In the genomic region with DNA sequence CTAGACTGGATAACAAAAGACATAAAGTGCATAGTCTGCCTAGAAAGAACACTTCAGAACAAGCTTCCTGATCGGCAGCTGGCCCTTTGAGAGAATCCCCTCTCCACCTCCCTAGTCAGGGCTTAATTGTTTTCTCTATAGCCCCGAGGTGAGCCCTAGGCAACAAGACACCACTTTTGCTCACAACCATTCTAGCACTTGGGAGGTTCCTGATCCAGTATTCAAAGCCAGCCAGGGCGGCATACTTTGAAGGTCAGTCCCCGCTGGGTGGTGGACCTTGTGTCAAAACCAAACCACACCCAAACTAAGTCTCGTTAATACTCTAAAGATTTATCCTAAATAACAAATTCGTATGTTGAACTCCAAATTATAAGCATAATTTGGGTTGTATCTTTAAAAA, we compare ENCODE assay signal across 8 mouse cellular contexts. TPM values are rescaled to one million over a fixed set of nuclear protein-coding genes. Genes with fewer than 3 reads are reported as not detected.
DNase-seq lines count a peak whose midpoint lies in the region; ATAC-seq and TF ChIP-seq lines count a peak whose summit lies in the region.

No protein-coding gene starts in this region.

- H3K27me3 ChIP-seq in heart, adult 2 months (ENCODE audit: control insufficient read depth, insufficient read depth, low read length), result no peaks in the 10 kb centered on the region
- no peaks in the 10 kb centered on the region for H3K27me3 ChIP-seq in E14TG2a.4 (ENCODE audit: insufficient read depth, low read length)
- H3K27me3 ChIP-seq in forebrain, embryonic 14.5 days (replicated peaks; ENCODE audit: control insufficient read depth, insufficient read depth, low read length), result no peaks in the 10 kb centered on the region
- H3K27me3 ChIP-seq in liver, postnatal 0 days (ENCODE audit: insufficient read depth, low read length), result no peaks in the 10 kb centered on the region

- WGBS in heart, adult 2 months, result 13% methylated on average over 6 of the region's 6 CpGs
- WGBS in forebrain, embryonic 14.5 days, result 12% methylated on average over 6 of the region's 6 CpGs
- 14% methylated on average over 6 of the region's 6 CpGs for WGBS in liver, postnatal 0 days (ENCODE audit: insufficient replicate concordance)

- no peak overlapping the region for H3K27ac ChIP-seq in heart, adult 2 months
- peak overlapping the region; percentile 83 for H3K27ac ChIP-seq in forebrain, embryonic 14.5 days (ENCODE audit: low read depth, low read length)
- H3K27ac ChIP-seq in liver, postnatal 0 days (ENCODE audit: low read depth), result peak overlapping the region; percentile 89

- DNase-seq in heart, adult 2 months, result no peak
- no peak for DNase-seq in heart, postnatal 36 days
- no peak for DNase-seq in forebrain, embryonic 14.5 days (ENCODE audit: low spot score)
- no peak for DNase-seq in liver, postnatal 0 days
- no peak for DNase-seq in ovary, adult 18-20 months (ENCODE audit: low spot score)
- no peak for DNase-seq in layer of hippocampus, postnatal 36 days
- no peak for DNase-seq in urinary bladder, adult 18-20 months (ENCODE audit: low spot score in 2 of 2)

- peak; percentile 37; the same call in 1 of the 2 replicates for ATAC-seq in forebrain, embryonic 14.5 days
- ATAC-seq in liver, postnatal 0 days, result peak; percentile 32

- H3K9me3 ChIP-seq in E14TG2a.4 (ENCODE audit: low read length), result no peaks in the 10 kb centered on the region
- H3K9me3 ChIP-seq in forebrain, embryonic 14.5 days (replicated peaks; ENCODE audit: control insufficient read depth, low read length), result no peaks in the 10 kb centered on the region
- H3K9me3 ChIP-seq in liver, postnatal 0 days (ENCODE audit: low read length), result no peaks in the 10 kb centered on the region

- intact Hi-C loops in heart, adult 2 months (cut with DNase I), result loop anchor here (10.0 kb wide), 1 partner anchor 647 kb away; no protein-coding TSS in a partner anchor
- intact Hi-C loops in heart, postnatal 36 days (cut with DNase I), result loop anchor here (2.0 to 5.0 kb wide), 2 partner anchors 125 to 649 kb away; a partner anchor contains a TSS

- peak overlapping the region; percentile 78 for H3K4me2 ChIP-seq in forebrain, embryonic 14.5 days (ENCODE audit: low read length)
- H3K4me2 ChIP-seq in liver, postnatal 0 days (ENCODE audit: low read depth, low read length), result peak overlapping the region; percentile 78

- no peaks in the 10 kb centered on the region for H3K79me2 ChIP-seq in heart, adult 2 months (replicated peaks; ENCODE audit: control insufficient read depth, insufficient read depth, low read length)

- TF ChIP-seq POLR2A in heart, adult 2 months (IDR thresholded peaks at IDR 0.05; ENCODE audit: insufficient read depth, low read depth, low read length), result no peak

- TF ChIP-seq CTCF in heart, adult 2 months (IDR thresholded peaks at IDR 0.05), result no peak
- no peak for TF ChIP-seq CTCF in E14TG2a.4 (conservative IDR thresholded peaks at IDR 0.05; ENCODE audit: low read length)
- TF ChIP-seq CTCF in liver, postnatal 0 days (IDR thresholded peaks at IDR 0.05; ENCODE audit: low read depth), result no peak

- no peak overlapping the region for H3K9ac ChIP-seq in heart, adult 2 months (ENCODE audit: low read depth, low read length)
- peak overlapping the region; percentile 76 for H3K9ac ChIP-seq in forebrain, embryonic 14.5 days (ENCODE audit: low read length)
- peak overlapping the region; percentile 78 for H3K9ac ChIP-seq in liver, postnatal 0 days (replicated peaks)

- H3K4me1 ChIP-seq in heart, adult 2 months (ENCODE audit: control insufficient read depth, insufficient read depth, low read length), result 0 out of 2 replicates have a peak, but pooled peaks cover 1% of the 10 kb centered on the region
- H3K4me1 ChIP-seq in E14TG2a.4 (replicated peaks; ENCODE audit: low read depth, low read length), result peaks cover 76% of the 10 kb centered on the region
- H3K4me1 ChIP-seq in forebrain, embryonic 14.5 days (ENCODE audit: control insufficient read depth, insufficient read depth, low read length), result peaks cover 17% of the 10 kb centered on the region
- H3K4me1 ChIP-seq in liver, postnatal 0 days (ENCODE audit: insufficient read depth), result peaks cover 18% of the 10 kb centered on the region

- H3K36me3 ChIP-seq in heart, adult 2 months (ENCODE audit: control insufficient read depth, insufficient read depth, low read length), result no peaks in the 10 kb centered on the region
- H3K36me3 ChIP-seq in E14TG2a.4 (ENCODE audit: insufficient read depth, low read length), result peaks cover 7% of the 10 kb centered on the region; the same call in 1 of the 2 replicates
- no peaks in the 10 kb centered on the region for H3K36me3 ChIP-seq in forebrain, embryonic 14.5 days (ENCODE audit: control insufficient read depth, insufficient read depth, low read length)
- H3K36me3 ChIP-seq in liver, postnatal 0 days (replicated peaks; ENCODE audit: insufficient read depth, low read length), result no peaks in the 10 kb centered on the region

- TF ChIP-seq EP300 in heart, adult 2 months (IDR thresholded peaks at IDR 0.05; ENCODE audit: insufficient read depth, low read depth, low read length), result no peak
- TF ChIP-seq EP300 in liver, postnatal 0 days (IDR thresholded peaks at IDR 0.05; ENCODE audit: low read depth), result no peak

- peak overlapping the region; percentile 78 for H3K4me3 ChIP-seq in heart, adult 2 months
- peak overlapping the region; percentile 87 for H3K4me3 ChIP-seq in E14TG2a.4 (replicated peaks; ENCODE audit: low read length)
- peak overlapping the region; percentile 72 for H3K4me3 ChIP-seq in forebrain, embryonic 14.5 days (ENCODE audit: low read depth, low read length)
- peak overlapping the region; percentile 87 for H3K4me3 ChIP-seq in liver, postnatal 0 days (ENCODE audit: low read depth, low read length)

RNA-seq across cellular contexts. Expression of a gene that starts 38.6 kb away (rescaled TPM):
- not detected for total RNA-seq in heart, adult 2 months (2021)
- 0.23 TPM in 1 of 2 replicates, not detected in the other for polyA plus RNA-seq in heart, adult 2 months (2012; rRNA removed)
- not detected for total RNA-seq in heart, postnatal 36 days (2021)
- 24.3 and 28.2 TPM in 2 replicates for polyA plus RNA-seq in forebrain, embryonic 14.5 days (2014; fragmentation: Nextera tagmentation; extraction: Ambion mirVana)
- polyA plus RNA-seq in liver, postnatal 0 days (2015; fragmentation: Nextera tagmentation; extraction: Ambion mirVana), result 0.08 and 0.15 TPM in 2 replicates
- total RNA-seq in layer of hippocampus, postnatal 36 days (2021), result 1 to 10 TPM; 5.5 to 6.2 TPM

RNA-seq across cellular contexts. Expression of a gene that starts 39.1 kb away (rescaled TPM):
- 1 to 10 TPM; 9.3 to 9.8 TPM for total RNA-seq in heart, adult 2 months (2021)
- 3.3 and 5.0 TPM in 2 replicates for polyA plus RNA-seq in heart, adult 2 months (2012; rRNA removed)
- 10 to 100 TPM in 1 of 2 experiments, 1 to 10 TPM in 1; 9.6 to 11.1 TPM for total RNA-seq in heart, postnatal 36 days (2021)
- 79.6 and 82.6 TPM in 2 replicates for polyA plus RNA-seq in forebrain, embryonic 14.5 days (2014; fragmentation: Nextera tagmentation; extraction: Ambion mirVana)
- polyA plus RNA-seq in liver, postnatal 0 days (2015; fragmentation: Nextera tagmentation; extraction: Ambion mirVana), result 40.2 and 40.8 TPM in 2 replicates
- 10 to 100 TPM; 10.4 to 13.0 TPM for total RNA-seq in layer of hippocampus, postnatal 36 days (2021)

Comparison
In these comparisons a context has a peak if more than half of its experiments do, and no peak if none do; other contexts are left out.
1. RNA of a gene that starts 38.6 kb away (total RNA-seq): 5.5 to 6.2 TPM in layer of hippocampus, postnatal 36 days; not detected in heart, postnatal 36 days and not detected in heart, adult 2 months; every median in the first group is over 4 times any median in the second.
2. Peak in every context shown above with its lines, with median percentiles within 50 percentile points of each other: H3K4me3 ChIP-seq.